Mouse (Mus musculus): ENCODE results near the gene Cxcl12.

- TF ChIP-seq CTCF (IDR thresholded peaks at IDR 0.05; ENCODE audit: extremely low read depth, insufficient read length, insufficient replicate concordance, low read depth, low read length) (no peak), POLR2A (IDR thresholded peaks at IDR 0.05; ENCODE audit: low read depth, low read length) (no peak)
These were observed 42.2 kb downstream of the Cxcl12 start for GRCm38 (mm10) chr6:117210536-117210935.

Data from small intestine, adult 2 months (tissue).